Mouse (Mus musculus) thymus, adult 2 months (tissue): ENCODE measurements at regions not wholly inside any gene's neighbourhood (a gene's known extent, or its start where the extent isn't known, plus 50 kb on each side); places are given as distances from the start of the nearest gene placed in this dataset.

Experiments
- CTCF ChIP-seq: fragments of 200-500 bp; IDR thresholded peaks from 2 replicates; pipeline ENCODE4 v1.5.1; 2012; ENCODE audit warnings: mild to moderate bottlenecking, control low read depth, low read length, moderate library complexity, borderline replicate concordance; ENCODE audit not compliant: control insufficient read depth, poor library complexity, insufficient read depth; ENCODE audit errors: extremely low read depth
- POLR2A ChIP-seq: fragments of 200-500 bp; IDR thresholded peaks from 2 replicates; pipeline ENCODE4 v1.6.1; 2012; ENCODE audit warnings: mild to moderate bottlenecking, low read length, control low read depth, moderate library complexity; ENCODE audit not compliant: control insufficient read depth, poor library complexity, insufficient read depth; ENCODE audit errors: extremely low read depth

DNA sequence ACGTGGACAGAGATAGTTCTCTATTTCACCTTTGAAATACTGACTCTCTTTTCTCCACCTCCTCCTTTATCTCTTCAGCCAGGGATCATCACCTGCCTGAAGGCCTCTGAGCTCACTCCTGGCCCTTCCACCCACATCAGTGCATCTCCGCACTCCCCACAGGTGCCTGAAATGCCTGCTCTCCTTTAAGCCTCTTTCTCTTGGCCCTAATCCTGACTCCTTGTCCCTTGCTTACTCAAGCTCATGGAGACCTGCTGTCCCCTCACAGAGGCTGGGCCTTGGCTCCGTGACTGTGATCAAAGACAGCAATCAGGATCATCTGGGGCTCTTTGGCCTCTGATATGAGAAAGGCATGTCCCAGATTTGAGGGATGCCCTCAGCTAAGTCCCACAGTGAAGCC lies 212.5 kb upstream of the Arid1b start:
- TF ChIP-seq CTCF (no peak), POLR2A (no peak)
